Comparison of ENCODE assay signal across 8 mouse cellular contexts in the genomic region with DNA sequence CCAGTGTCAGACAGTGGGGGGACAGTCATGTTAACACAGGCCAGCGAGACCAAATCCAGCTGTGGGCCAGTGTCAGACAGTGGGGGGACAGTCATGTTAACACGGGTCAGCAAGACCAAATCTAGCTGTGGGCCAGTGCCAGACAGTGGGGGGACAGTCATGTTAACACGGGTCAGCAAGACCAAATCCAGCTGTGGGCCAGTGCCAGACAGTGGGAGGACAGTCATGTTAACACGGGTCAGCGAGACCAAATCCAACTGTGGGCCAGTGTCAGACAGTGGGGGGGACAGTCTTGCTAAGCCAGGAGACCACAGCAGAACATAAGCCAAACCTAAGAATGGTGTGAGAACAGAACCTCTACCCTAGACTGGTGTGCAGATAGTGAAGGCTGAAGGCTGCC. TPM values are rescaled to one million over a fixed set of nuclear protein-coding genes. Genes with fewer than 3 reads are reported as not detected.
DNase-seq lines count a peak whose midpoint lies in the region; ATAC-seq and TF ChIP-seq lines count a peak whose summit lies in the region.
"Not testable (repeated sequence)": the region's sequence is repeated elsewhere in the genome, so short reads cannot be mapped to it uniquely, and the experiment has no call there.

No protein-coding gene starts in this region.

- H3K4me3 ChIP-seq in bone marrow macrophage, adult 2 months (ENCODE audit: insufficient read depth, low read length); forebrain, embryonic 12.5 days (replicated peaks); heart, postnatal 0 days (ENCODE audit: low read depth, low read length); intestine, embryonic 16.5 days (ENCODE audit: low read length); layer of hippocampus, adult 2 months; liver, embryonic 15.5 days (replicated peaks); midbrain, embryonic 12.5 days; stomach, postnatal 0 days (ENCODE audit: low read depth, low read length): not testable (repeated sequence)

- TF ChIP-seq CTCF in bone marrow macrophage, adult 2 months (IDR thresholded peaks at IDR 0.05; ENCODE audit: low read depth, low read length); heart, postnatal 0 days (IDR thresholded peaks at IDR 0.05; ENCODE audit: low read depth); layer of hippocampus, adult 2 months (conservative IDR thresholded peaks at IDR 0.05); stomach, postnatal 0 days (IDR thresholded peaks at IDR 0.05; ENCODE audit: low read depth): not testable (repeated sequence)

- not testable (repeated sequence) for TF ChIP-seq EP300 in heart, postnatal 0 days (IDR thresholded peaks at IDR 0.05; ENCODE audit: low read depth); stomach, postnatal 0 days (optimal IDR thresholded peaks at IDR 0.05)

- H3K4me2 ChIP-seq in forebrain, embryonic 12.5 days; heart, postnatal 0 days (ENCODE audit: low read depth, low read length); intestine, embryonic 16.5 days (ENCODE audit: low read depth, low read length); liver, embryonic 15.5 days; midbrain, embryonic 12.5 days (replicated peaks); stomach, postnatal 0 days (replicated peaks; ENCODE audit: low read depth): not testable (repeated sequence)

- peak overlapping the region; percentile 81 for H3K27ac ChIP-seq in bone marrow macrophage, adult 2 months (ENCODE audit: insufficient read depth, low read depth, low read length)
- 0 out of 2 replicates have a peak overlapping the region, but pooled peaks have one; percentile 13 for H3K27ac ChIP-seq in forebrain, embryonic 12.5 days
- H3K27ac ChIP-seq in heart, postnatal 0 days (ENCODE audit: low read depth), result peak overlapping the region; percentile 84
- H3K27ac ChIP-seq in intestine, embryonic 16.5 days (ENCODE audit: low read length), result peak overlapping the region; percentile 47
- peak overlapping the region; percentile 87 for H3K27ac ChIP-seq in layer of hippocampus, adult 2 months
- 0 out of 2 replicates have a peak overlapping the region, but pooled peaks have one; percentile 16 for H3K27ac ChIP-seq in liver, embryonic 15.5 days (replicated peaks)
- peak overlapping the region; percentile 1; the same call in 1 of the 2 replicates for H3K27ac ChIP-seq in midbrain, embryonic 12.5 days (replicated peaks)
- peak overlapping the region; percentile 46; the same call in 1 of the 2 replicates for H3K27ac ChIP-seq in stomach, postnatal 0 days (replicated peaks)

- not testable (repeated sequence) for H3K27me3 ChIP-seq in forebrain, embryonic 12.5 days; heart, postnatal 0 days (ENCODE audit: control insufficient read depth, insufficient read depth, low read length); intestine, embryonic 16.5 days (replicated peaks; ENCODE audit: control insufficient read depth, insufficient read depth, low read length); liver, embryonic 15.5 days; midbrain, embryonic 12.5 days; stomach, postnatal 0 days (ENCODE audit: control insufficient read depth, insufficient read depth, low read length)

- peaks cover 59% of the 10 kb centered on the region for H3K4me1 ChIP-seq in bone marrow macrophage, adult 2 months (ENCODE audit: control insufficient read depth, insufficient read depth, low read length)
- peaks cover 14% of the 10 kb centered on the region for H3K4me1 ChIP-seq in forebrain, embryonic 12.5 days
- H3K4me1 ChIP-seq in heart, postnatal 0 days (ENCODE audit: control insufficient read depth, insufficient read depth), result peaks cover 25% of the 10 kb centered on the region
- peaks cover 26% of the 10 kb centered on the region for H3K4me1 ChIP-seq in intestine, embryonic 16.5 days (ENCODE audit: control insufficient read depth, insufficient read depth, low read length)
- peaks cover 29% of the 10 kb centered on the region for H3K4me1 ChIP-seq in liver, embryonic 15.5 days (replicated peaks)
- not testable (repeated sequence) for H3K4me1 ChIP-seq in midbrain, embryonic 12.5 days; stomach, postnatal 0 days (replicated peaks; ENCODE audit: control insufficient read depth, insufficient read depth)

- H3K36me3 ChIP-seq in forebrain, embryonic 12.5 days (replicated peaks), result peaks cover 52% of the 10 kb centered on the region
- peaks cover 25% of the 10 kb centered on the region for H3K36me3 ChIP-seq in heart, postnatal 0 days (replicated peaks; ENCODE audit: control insufficient read depth, insufficient read depth, low read length)
- not testable (repeated sequence) for H3K36me3 ChIP-seq in intestine, embryonic 16.5 days (ENCODE audit: control insufficient read depth, insufficient read depth, low read length); stomach, postnatal 0 days (ENCODE audit: control insufficient read depth, insufficient read depth, low read length)
- peaks cover 30% of the 10 kb centered on the region for H3K36me3 ChIP-seq in liver, embryonic 15.5 days (replicated peaks)
- peaks cover 48% of the 10 kb centered on the region for H3K36me3 ChIP-seq in midbrain, embryonic 12.5 days

- TF ChIP-seq POLR2A in bone marrow macrophage, adult 2 months (IDR thresholded peaks at IDR 0.05; ENCODE audit: borderline replicate concordance, low read depth, low read length), result not testable (repeated sequence)

- not testable (repeated sequence) for DNase-seq in heart, postnatal 0 days (ENCODE audit: low spot score); layer of hippocampus, adult 2 months (ENCODE audit: low spot score in 2 of 2); stomach, postnatal 0 days (ENCODE audit: low spot score)

- H3K9me3 ChIP-seq in forebrain, embryonic 12.5 days; heart, postnatal 0 days (replicated peaks; ENCODE audit: control insufficient read depth, low read length); intestine, embryonic 16.5 days (ENCODE audit: control insufficient read depth, low read length); liver, embryonic 15.5 days (replicated peaks); midbrain, embryonic 12.5 days; stomach, postnatal 0 days (ENCODE audit: control insufficient read depth, low read length): not testable (repeated sequence)

- not testable (repeated sequence) for ATAC-seq in forebrain, embryonic 12.5 days (ENCODE audit: low FRiP score); heart, postnatal 0 days (ENCODE audit: insufficient read depth, low read depth); intestine, embryonic 16.5 days; liver, embryonic 15.5 days (ENCODE audit: insufficient read depth); midbrain, embryonic 12.5 days (ENCODE audit: low FRiP score, low read depth); stomach, postnatal 0 days (ENCODE audit: low FRiP score, low TSS enrichment)

- H3K9ac ChIP-seq in forebrain, embryonic 12.5 days; heart, postnatal 0 days (replicated peaks; ENCODE audit: low read depth, low read length); liver, embryonic 15.5 days; midbrain, embryonic 12.5 days (replicated peaks); stomach, postnatal 0 days (ENCODE audit: low read length): not testable (repeated sequence)
- H3K9ac ChIP-seq in intestine, embryonic 16.5 days (ENCODE audit: low read depth, low read length), result peak overlapping the region; percentile 24

- WGBS in forebrain, embryonic 12.5 days, result 93% methylated on average over 5 of the region's 5 CpGs
- WGBS in heart, postnatal 0 days, result 61% methylated on average over 5 of the region's 5 CpGs
- WGBS in intestine, embryonic 16.5 days, result 64% methylated on average over 5 of the region's 5 CpGs
- WGBS in liver, embryonic 15.5 days (ENCODE audit: insufficient replicate concordance), result 55% methylated on average over 5 of the region's 5 CpGs
- 70% methylated on average over 5 of the region's 5 CpGs for WGBS in midbrain, embryonic 12.5 days
- 62% methylated on average over 5 of the region's 5 CpGs for WGBS in stomach, postnatal 0 days

RNA-seq across cellular contexts. Expression of a gene that starts 29.5 kb away (rescaled TPM):
- 38.4 and 42.5 TPM in 2 replicates for polyA plus RNA-seq in bone marrow macrophage, adult 2 months (2012; ENCODE audit: insufficient read depth, insufficient read length, missing spikeins)
- 38.9 and 39.1 TPM in 2 replicates for polyA plus RNA-seq in forebrain, embryonic 12.5 days (2016; fragmentation: Nextera tagmentation; extraction: Ambion mirVana)
- total RNA-seq in heart, postnatal 0 days (2014; rRNA removed; ENCODE audit: low replicate concordance), result 54.2 and 62.6 TPM in 2 replicates
- 43.5 and 45.4 TPM in 2 replicates for polyA plus RNA-seq in heart, postnatal 0 days (2015; fragmentation: Nextera tagmentation; extraction: Ambion mirVana)
- polyA plus RNA-seq in intestine, embryonic 16.5 days (2015; fragmentation: Nextera tagmentation; extraction: Ambion mirVana), result 14.7 and 15.7 TPM in 2 replicates
- total RNA-seq in layer of hippocampus, adult 2 months (2021), result 10 to 100 TPM; 55.2 to 55.3 TPM
- polyA plus RNA-seq in liver, embryonic 15.5 days (2015; fragmentation: Nextera tagmentation; extraction: Ambion mirVana), result 7.5 and 8.0 TPM in 2 replicates
- 36.7 and 38.8 TPM in 2 replicates for polyA plus RNA-seq in midbrain, embryonic 12.5 days (2016; fragmentation: Nextera tagmentation; extraction: Ambion mirVana)
- polyA plus RNA-seq in stomach, postnatal 0 days (2015; fragmentation: Nextera tagmentation; extraction: Ambion mirVana), result 19.6 TPM in 2 replicates

RNA-seq across cellular contexts. Expression of a gene that starts 50.1 kb away (rescaled TPM):
- 3.6 and 3.8 TPM in 2 replicates for polyA plus RNA-seq in bone marrow macrophage, adult 2 months (2012; ENCODE audit: insufficient read depth, insufficient read length, missing spikeins)
- polyA plus RNA-seq in forebrain, embryonic 12.5 days (2016; fragmentation: Nextera tagmentation; extraction: Ambion mirVana), result 15.2 and 15.6 TPM in 2 replicates
- 8.0 and 22.3 TPM in 2 replicates for total RNA-seq in heart, postnatal 0 days (2014; rRNA removed; ENCODE audit: low replicate concordance)
- polyA plus RNA-seq in heart, postnatal 0 days (2015; fragmentation: Nextera tagmentation; extraction: Ambion mirVana), result 8.2 and 9.3 TPM in 2 replicates
- 18.0 and 19.9 TPM in 2 replicates for polyA plus RNA-seq in intestine, embryonic 16.5 days (2015; fragmentation: Nextera tagmentation; extraction: Ambion mirVana)
- total RNA-seq in layer of hippocampus, adult 2 months (2021), result 10 to 100 TPM; 33.1 to 41.0 TPM
- polyA plus RNA-seq in liver, embryonic 15.5 days (2015; fragmentation: Nextera tagmentation; extraction: Ambion mirVana), result 7.3 and 7.5 TPM in 2 replicates
- 14.2 and 16.3 TPM in 2 replicates for polyA plus RNA-seq in midbrain, embryonic 12.5 days (2016; fragmentation: Nextera tagmentation; extraction: Ambion mirVana)
- 22.1 and 23.4 TPM in 2 replicates for polyA plus RNA-seq in stomach, postnatal 0 days (2015; fragmentation: Nextera tagmentation; extraction: Ambion mirVana)

RNA-seq across cellular contexts. Expression of a gene that starts 50.8 kb away (rescaled TPM):
- 79.0 and 88.6 TPM in 2 replicates for polyA plus RNA-seq in bone marrow macrophage, adult 2 months (2012; ENCODE audit: insufficient read depth, insufficient read length, missing spikeins)
- polyA plus RNA-seq in forebrain, embryonic 12.5 days (2016; fragmentation: Nextera tagmentation; extraction: Ambion mirVana), result 1.7 and 2.5 TPM in 2 replicates
- 0.93 and 1.6 TPM in 2 replicates for total RNA-seq in heart, postnatal 0 days (2014; rRNA removed; ENCODE audit: low replicate concordance)
- 0.04 and 0.05 TPM in 2 replicates for polyA plus RNA-seq in heart, postnatal 0 days (2015; fragmentation: Nextera tagmentation; extraction: Ambion mirVana)
- polyA plus RNA-seq in intestine, embryonic 16.5 days (2015; fragmentation: Nextera tagmentation; extraction: Ambion mirVana), result 0.82 and 1.2 TPM in 2 replicates
- 1 to 10 TPM; 5.6 to 7.1 TPM for total RNA-seq in layer of hippocampus, adult 2 months (2021)
- 0.52 TPM in 2 replicates for polyA plus RNA-seq in liver, embryonic 15.5 days (2015; fragmentation: Nextera tagmentation; extraction: Ambion mirVana)
- polyA plus RNA-seq in midbrain, embryonic 12.5 days (2016; fragmentation: Nextera tagmentation; extraction: Ambion mirVana), result 1.0 and 1.1 TPM in 2 replicates
- 0.23 and 0.25 TPM in 2 replicates for polyA plus RNA-seq in stomach, postnatal 0 days (2015; fragmentation: Nextera tagmentation; extraction: Ambion mirVana)

Comparison
In these comparisons a context has a peak if more than half of its experiments do, and no peak if none do; other contexts are left out.
1. H3K27ac ChIP-seq: peak in every context shown above with its lines; median percentile 87 in layer of hippocampus, adult 2 months; 84 in heart, postnatal 0 days; 81 in bone marrow macrophage, adult 2 months; 47 in intestine, embryonic 16.5 days; 46 in stomach, postnatal 0 days; 16 in liver, embryonic 15.5 days; 13 in forebrain, embryonic 12.5 days; 1 in midbrain, embryonic 12.5 days.
2. RNA of a gene that starts 50.8 kb away (polyA plus RNA-seq): 79.0 to 88.6 TPM in bone marrow macrophage, adult 2 months; 1.7 to 2.5 TPM in forebrain, embryonic 12.5 days, 0.82 to 1.2 TPM in intestine, embryonic 16.5 days, 1.0 to 1.1 TPM in midbrain, embryonic 12.5 days, 0.52 TPM in liver, embryonic 15.5 days, 0.23 to 0.25 TPM in stomach, postnatal 0 days and 0.04 to 0.05 TPM in heart, postnatal 0 days; every median in the first group is over 10 times any median in the second.